Mouse (Mus musculus) liver, adult 2 months (tissue): ENCODE results near the gene Htra3.
A peak's percentile ranks its signal among the peaks of the same experiment; 100 is the strongest.

Experiments used
- CTCF ChIP-seq: fragments of 200-500 bp; IDR thresholded peaks from 2 replicates; pipeline ENCODE4 v1.5.1; 2011; ENCODE audit warnings: low read depth, low read length, control low read depth
- POLR2A ChIP-seq: fragments of 200-500 bp; IDR thresholded peaks from 2 replicates; pipeline ENCODE4 v1.6.1; 2011; ENCODE audit warnings: low read length, control low read depth; ENCODE audit not compliant: insufficient read depth; ENCODE audit errors: extremely low read depth

GRCm38 (mm10) chr5:35728957-35729460 is 49.4 kb upstream of the Htra3 start:
- TF ChIP-seq POLR2A, result peak; percentile 42; the same call in 1 of the 2 replicates
- no peak for TF ChIP-seq CTCF
